Mouse (Mus musculus): ENCODE data around the gene Tssk4. TPM values are rescaled to one million over a fixed set of nuclear protein-coding genes. Genes with fewer than 3 reads are reported as not detected.

The Tssk4 gene
- total RNA-seq (2023) = 1 to 10 TPM; 2.0 to 2.1 TPM

DNA sequence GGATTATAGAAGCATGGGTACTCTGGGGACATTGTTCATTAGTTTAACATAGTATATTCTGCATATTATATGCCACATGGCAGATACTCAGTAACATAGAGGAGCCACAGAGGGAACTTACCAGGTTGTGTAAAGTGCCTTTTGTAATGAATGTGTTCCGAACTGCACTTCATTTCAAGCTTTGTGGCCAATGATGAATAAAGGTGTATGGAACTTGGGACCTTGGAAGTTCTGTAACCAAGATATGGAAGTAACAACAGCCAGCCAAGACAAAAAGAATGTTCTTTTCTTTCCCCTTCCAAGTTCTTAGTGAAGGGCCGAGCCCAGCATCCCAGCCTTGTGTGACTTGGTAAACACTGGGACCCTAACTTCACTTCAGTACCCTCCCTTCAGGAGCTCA is at the start of gene Tssk4:
Tssk4 (plus strand) TSS at position 301 of the 400 bp plus-strand sequence.

DNA sequence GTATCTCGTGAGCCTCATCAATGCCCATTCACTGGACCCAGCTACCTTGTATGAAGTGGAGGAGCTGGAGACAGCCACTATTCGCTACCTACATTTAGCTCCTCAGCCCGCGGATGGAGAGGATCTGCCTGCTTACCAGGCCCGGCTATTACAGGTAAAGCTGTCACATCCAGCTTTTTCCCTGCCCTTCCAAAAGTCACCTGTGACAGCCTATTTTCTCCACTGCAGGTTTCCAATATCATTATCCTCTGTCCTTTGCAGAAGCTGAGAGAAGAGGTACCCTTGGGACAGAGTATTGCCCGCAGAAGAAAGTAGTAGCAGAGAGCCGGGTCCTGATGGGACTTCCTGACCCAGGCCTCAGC is 46.7 kb upstream of the Tssk4 start, which contains the start of gene Irf9:
Irf9 (plus strand) TSS at position 301 of the 362 bp plus-strand sequence.

DNA sequence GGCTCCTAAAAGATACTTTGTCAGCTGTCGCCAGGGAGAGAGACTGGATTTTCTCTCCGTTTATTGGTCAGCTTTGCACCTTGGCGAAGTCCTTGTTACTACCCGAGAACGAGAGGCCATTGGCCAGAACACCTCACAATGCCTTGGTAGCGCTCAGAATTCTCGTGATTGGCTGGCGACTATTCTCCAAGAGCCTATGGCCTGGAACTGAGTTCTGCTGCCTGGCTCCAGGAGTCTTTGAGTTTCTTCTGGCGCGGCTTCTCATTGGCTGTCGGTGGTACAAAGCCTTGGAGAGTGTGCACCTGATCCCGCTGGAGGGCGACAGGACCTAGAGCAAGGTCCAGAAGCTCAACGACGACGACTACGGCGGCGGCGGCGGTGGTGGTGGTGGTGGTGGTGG is 32.2 kb upstream of the Tssk4 start, which contains the start of gene Rec8:
Rec8 (plus strand) TSS at position 216 of the 400 bp plus-strand sequence.

DNA sequence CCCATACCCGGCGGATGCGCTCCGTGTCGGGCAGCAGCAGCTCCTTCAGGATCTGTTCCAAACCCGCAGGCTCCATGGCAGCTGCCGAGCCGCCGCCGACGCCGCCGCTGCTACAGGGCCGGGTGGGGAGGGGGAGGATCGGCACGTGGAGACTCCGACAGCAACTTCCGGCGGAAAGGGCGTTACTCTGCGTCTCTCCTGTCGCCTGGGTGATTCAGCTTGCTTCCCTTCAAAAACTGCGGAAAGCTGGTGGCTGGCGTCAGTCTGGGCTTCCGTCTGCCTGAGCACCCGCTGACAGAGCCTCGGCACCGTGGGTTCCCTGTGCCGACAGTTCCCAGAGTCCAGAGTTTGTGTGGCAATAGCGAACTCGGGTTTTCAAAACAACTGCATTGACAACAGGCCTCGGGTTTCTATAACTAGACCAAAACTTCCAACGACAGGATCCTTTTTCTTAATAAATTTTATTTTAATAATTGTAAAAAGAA is 14.4 kb upstream of the Tssk4 start, which contains the start of gene Ipo4:
Ipo4 (minus strand) TSS at position 435 of the 485 bp plus-strand sequence.

DNA sequence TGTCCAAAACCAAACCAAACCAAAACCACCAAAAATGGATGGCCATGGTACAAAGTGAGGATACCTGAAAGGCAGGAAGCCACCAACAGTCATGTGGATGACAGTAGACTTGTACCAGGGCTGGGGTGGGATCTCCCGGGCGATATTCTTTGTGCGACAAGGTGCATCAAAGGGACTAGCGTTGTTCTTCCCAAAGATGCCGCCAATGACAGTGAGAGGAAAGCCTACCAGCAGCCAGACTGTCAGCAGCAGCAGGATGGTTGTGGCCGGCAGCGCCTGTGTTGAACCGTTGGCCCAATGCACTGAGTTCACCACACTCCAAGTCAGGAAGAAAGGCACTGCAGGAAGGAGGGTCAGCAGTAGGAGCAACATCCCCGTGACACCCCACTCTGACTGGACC is 12.2 kb upstream of the Tssk4 start, which contains the start of gene Gm49378:
Gm49378 (minus strand) TSS at position 101 of the 400 bp plus-strand sequence.

DNA sequence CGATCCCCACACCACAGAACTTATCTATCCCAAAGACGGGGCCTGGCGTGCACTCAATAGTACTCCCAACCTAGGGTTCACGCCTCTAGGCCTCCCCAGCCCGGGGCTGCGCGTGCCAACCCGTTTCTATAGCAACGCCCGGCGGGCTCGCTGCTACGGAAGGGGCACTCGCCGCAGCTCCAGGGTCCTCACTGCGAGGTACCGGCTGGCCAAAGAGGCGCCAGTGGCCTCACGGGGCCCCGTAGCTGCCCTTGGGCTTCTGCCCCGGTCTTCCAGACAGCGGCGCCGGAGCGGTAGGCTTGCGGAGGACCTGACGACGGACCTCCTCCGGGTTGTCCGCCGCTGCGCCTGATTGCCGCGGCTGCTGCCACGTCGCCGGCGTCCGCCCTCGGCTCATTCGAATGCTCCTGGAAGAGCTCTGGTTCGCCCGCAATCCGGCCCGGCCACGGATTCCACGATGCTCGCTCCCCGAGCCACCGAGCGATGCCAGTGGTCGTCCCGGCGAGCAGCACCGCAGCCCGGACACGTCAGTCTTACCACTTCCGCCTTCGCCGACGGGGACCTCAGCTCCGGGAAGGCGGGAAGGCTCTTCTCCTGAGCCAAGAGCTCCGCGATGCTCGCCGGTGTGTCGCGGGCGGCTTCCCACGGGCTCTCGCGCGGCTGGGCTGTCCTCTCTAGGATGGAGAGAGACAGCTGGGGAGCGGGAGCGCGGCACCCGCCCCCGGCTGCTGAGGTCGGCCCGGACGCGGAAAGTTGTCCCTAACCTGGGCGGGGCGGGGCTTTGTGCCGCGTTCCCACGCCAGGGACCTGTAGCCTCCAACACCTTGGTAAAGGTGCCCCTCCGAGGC is 6.7 kb upstream of the Tssk4 start, which contains the start of gene Tm9sf1:
Tm9sf1 (minus strand) TSS at position 747 of the 848 bp plus-strand sequence.

DNA sequence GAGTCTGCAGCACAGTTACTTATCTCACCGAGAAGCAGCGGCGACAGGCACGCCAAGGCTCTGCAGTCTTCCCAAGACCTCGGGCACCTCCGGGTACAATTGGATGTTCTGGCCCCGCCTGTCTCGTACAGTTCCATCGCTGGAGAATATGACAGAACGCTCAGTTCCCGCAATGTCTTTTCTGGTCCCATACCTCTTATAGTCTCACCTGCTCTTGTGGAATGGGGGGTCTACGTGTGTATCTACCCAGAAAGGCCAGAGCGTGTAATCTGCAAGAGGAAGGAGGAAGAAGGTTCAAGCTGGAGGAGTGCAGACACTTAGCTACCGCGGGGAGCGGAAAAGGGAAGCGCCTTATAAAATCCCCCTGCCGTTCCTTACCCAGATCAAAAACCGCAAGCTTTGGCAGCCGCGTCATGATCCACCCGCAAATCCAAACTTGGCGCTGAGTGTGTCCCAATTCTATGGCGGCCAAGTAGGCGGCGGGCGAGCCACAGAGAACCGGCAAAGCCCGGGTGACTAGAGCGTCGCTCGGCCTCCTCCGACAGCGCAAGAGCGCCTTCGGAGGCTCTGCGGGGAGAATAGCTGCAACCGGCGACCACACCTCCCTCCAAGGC is 10.1 kb downstream of the Tssk4 start, which contains the start of gene Mdp1:
Mdp1 (minus strand) TSS at position 549 of the 614 bp plus-strand sequence.

DNA sequence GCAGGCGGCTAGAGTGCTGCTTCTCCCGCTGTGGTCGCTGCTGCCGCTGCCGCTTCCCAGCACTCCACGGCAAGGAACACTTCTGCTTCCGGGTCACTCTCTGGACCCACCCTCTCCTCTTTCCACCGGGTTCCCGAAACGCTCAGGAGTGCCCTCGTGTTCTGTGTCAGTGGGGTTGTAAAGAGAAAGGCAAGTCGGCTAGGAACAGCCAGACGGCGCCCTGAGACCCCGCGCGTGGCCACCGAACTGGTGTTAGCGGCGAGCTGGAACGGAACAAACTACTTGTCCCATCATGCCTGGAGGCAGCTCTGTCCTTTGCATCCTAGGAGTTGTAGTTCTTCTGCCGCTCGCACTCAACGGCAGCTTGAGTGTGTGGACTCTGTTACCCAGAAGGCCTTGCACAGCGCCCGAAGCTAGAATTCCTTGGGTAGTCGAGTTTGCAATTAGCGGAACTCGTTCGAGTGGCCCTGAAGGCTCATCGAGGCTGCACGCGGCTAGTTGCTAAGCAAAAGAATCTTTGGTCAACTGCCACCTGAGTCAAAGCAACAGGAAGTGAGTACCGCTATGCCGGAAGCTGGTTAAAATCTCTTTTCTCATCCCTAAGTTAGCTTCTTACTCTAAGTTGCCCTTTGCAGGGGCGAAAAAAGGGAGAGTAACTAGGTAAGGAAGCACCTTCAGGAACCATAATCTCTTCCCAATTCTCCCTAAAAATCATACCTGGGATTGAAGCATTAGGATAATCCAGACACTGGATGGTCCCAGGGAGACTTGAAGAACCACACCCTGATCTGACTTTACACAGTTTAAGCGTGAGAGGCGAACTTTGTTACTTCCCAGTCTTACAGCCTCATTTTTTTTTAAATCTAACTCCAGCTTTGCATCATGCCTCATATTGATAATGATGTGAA is 22.1 kb downstream of the Tssk4 start, which contains the start of the genes Gmpr2 and Nedd8:
Gmpr2 (plus strand) TSS at position 109 of the 908 bp plus-strand sequence.
Nedd8 (minus strand) TSS at position 292 of the 908 bp plus-strand sequence.

DNA sequence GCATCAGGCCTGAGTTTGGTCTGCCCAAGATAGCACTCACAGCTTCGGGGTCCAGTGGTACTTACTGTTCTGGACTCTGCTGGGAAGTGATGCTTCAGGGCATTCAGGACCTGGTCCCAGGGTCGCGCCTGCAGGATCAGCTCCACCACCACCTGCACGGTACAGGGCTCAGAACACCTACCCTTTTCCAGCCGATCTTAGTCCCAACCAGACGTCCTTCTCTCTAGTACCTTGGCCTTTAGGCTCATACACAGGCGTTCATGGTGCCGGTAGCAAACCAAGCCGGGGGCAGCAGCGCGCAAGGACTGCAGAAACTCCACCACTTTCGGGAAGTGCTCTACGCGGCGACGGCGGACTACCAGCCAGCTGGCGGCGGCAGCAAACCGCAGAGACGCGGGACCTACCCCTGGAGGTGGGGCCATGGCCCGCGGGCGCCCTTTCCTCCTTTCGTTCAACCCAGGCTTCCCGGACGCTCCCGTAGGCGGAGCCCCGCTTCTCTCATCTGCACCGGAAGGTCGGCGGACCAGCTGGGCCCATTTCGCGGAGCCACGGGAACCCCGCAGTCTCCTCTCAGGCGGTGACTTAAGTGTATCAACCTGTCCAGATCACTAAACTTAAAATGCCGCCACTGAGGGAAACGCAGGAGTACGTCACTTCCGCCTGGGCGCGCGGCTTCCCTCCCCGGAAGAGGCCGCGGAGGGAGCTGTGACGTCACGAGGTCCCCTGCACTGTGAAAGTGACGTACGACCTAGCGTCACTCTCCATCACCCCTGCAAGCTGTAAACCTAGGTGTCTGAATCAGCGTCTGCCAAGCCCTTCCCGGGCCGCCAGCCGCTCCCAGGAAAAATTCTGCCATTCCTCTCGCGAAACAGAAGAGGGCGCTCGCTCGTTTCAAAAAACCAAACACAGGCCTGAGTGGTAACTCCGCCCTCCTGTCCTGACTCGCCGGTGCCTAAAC is 31.5 kb downstream of the Tssk4 start, which contains the start of gene Tinf2:
Tinf2 (minus strand) TSS at position 661 of the 958 bp plus-strand sequence.

Other genes with a start within 250 kb of the Tssk4 start
- 10 to 100 TPM; 31.1 to 38.8 TPM for gene Dhrs4, start 171.4 kb upstream of the Tssk4 start, total RNA-seq (2023)
- under 1 TPM; 0.26 to 0.58 TPM for gene Carmil3, start 159.5 kb upstream of the Tssk4 start, total RNA-seq (2023)
- not detected for gene Cpne6, start 139.7 kb upstream of the Tssk4 start, total RNA-seq (2023)
- gene Nrl, start 125.2 kb upstream of the Tssk4 start, total RNA-seq (2023) = not detected
- gene Pck2, start 109.9 kb upstream of the Tssk4 start, total RNA-seq (2023) = 10 to 100 TPM; 25.6 to 25.8 TPM
- gene Dcaf11, start 90.2 kb upstream of the Tssk4 start, total RNA-seq (2023) = 10 to 100 TPM; 69.5 to 86.4 TPM
- 1 to 10 TPM; 5.8 to 7.1 TPM for gene A730061H03Rik, start 89.8 kb upstream of the Tssk4 start, total RNA-seq (2023)
- gene Fitm1, start 74.6 kb upstream of the Tssk4 start, total RNA-seq (2023) = not detected
- gene Psme1, start 72.1 kb upstream of the Tssk4 start, total RNA-seq (2023) = 100 to 1,000 TPM; 242 to 257 TPM
- gene Emc9, start 64.9 kb upstream of the Tssk4 start, total RNA-seq (2023) = 10 to 100 TPM in 1 of 2 experiments, 1 to 10 TPM in 1; 7.3 to 11.2 TPM
- gene Psme2, start 59.1 kb upstream of the Tssk4 start, total RNA-seq (2023) = 100 to 1,000 TPM; 340 to 355 TPM
- gene Rnf31, start 58.5 kb upstream of the Tssk4 start, total RNA-seq (2023) = 10 to 100 TPM; 72.7 to 87.7 TPM
- gene Irf9, start 46.6 kb upstream of the Tssk4 start, total RNA-seq (2023) = 100 to 1,000 TPM; 103 to 113 TPM
- gene Rec8, start 32.1 kb upstream of the Tssk4 start, total RNA-seq (2023) = not detected
- 10 to 100 TPM; 27.8 to 33.7 TPM for gene Ipo4, start 14.2 kb upstream of the Tssk4 start, total RNA-seq (2023)
- gene Gm49378, start 12.3 kb upstream of the Tssk4 start, total RNA-seq (2023) = 1 to 10 TPM; 2.0 to 3.1 TPM
- 10 to 100 TPM; 43.7 to 44.6 TPM for gene Tm9sf1, start 6.4 kb upstream of the Tssk4 start, total RNA-seq (2023)
- 10 to 100 TPM; 32.1 to 40.0 TPM for gene Mdp1, start 10.3 kb downstream of the Tssk4 start, total RNA-seq (2023)
- gene Gmpr2, start 21.8 kb downstream of the Tssk4 start, total RNA-seq (2023) = 10 to 100 TPM; 26.1 to 29.0 TPM
- 100 to 1,000 TPM; 227 to 260 TPM for gene Nedd8, start 21.9 kb downstream of the Tssk4 start, total RNA-seq (2023)
- gene Tinf2, start 31.6 kb downstream of the Tssk4 start, total RNA-seq (2023) = 10 to 100 TPM; 64.2 to 64.6 TPM
- 10 to 100 TPM; 12.0 to 21.3 TPM for gene Tgm1, start 63.7 kb downstream of the Tssk4 start, total RNA-seq (2023)
- gene Rabggta, start 72.1 kb downstream of the Tssk4 start, total RNA-seq (2023) = 10 to 100 TPM; 45.5 to 46.2 TPM
- gene Dhrs1, start 95.5 kb downstream of the Tssk4 start, total RNA-seq (2023) = 10 to 100 TPM; 61.5 to 82.7 TPM
- 10 to 100 TPM; 19.2 to 28.9 TPM for gene Nop9, start 95.5 kb downstream of the Tssk4 start, total RNA-seq (2023)
- under 1 TPM in 1 of 2 experiments, not detected in 1; 0.42 TPM for gene Cideb, start 108.3 kb downstream of the Tssk4 start, total RNA-seq (2023)
- gene Ltb4r2, start 111.2 kb downstream of the Tssk4 start, total RNA-seq (2023) = under 1 TPM; 0.46 to 0.63 TPM
- gene Ltb4r1, start 115.8 kb downstream of the Tssk4 start, total RNA-seq (2023) = 10 to 100 TPM; 57.1 to 61.8 TPM
- 1 to 10 TPM; 5.0 to 7.3 TPM for gene Adcy4, start 133.9 kb downstream of the Tssk4 start, total RNA-seq (2023)
- gene Ripk3, start 138.7 kb downstream of the Tssk4 start, total RNA-seq (2023) = 100 to 1,000 TPM; 113 to 122 TPM
- gene Nfatc4, start 173.0 kb downstream of the Tssk4 start, total RNA-seq (2023) = not detected
- gene Nynrin, start 203.8 kb downstream of the Tssk4 start, total RNA-seq (2023) = 1 to 10 TPM; 5.9 to 8.2 TPM
- under 1 TPM in 1 of 2 experiments, not detected in 1; 0.09 TPM for gene Cbln3, start 234.2 kb downstream of the Tssk4 start, total RNA-seq (2023)
- 10 to 100 TPM; 51.6 to 59.0 TPM for gene Khnyn, start 234.8 kb downstream of the Tssk4 start, total RNA-seq (2023)